Mouse (Mus musculus) CH12.LX (cell line): Measurements from ENCODE around the gene Fstl4.

Experiments used
- CHD1 ChIP-seq: IDR thresholded peaks from 2 replicates; pipeline ENCODE4 v1.6.1; 2012; ENCODE audit warnings: low read depth, low read length, improper control_type of control experiment, inconsistent platforms
- CTCF ChIP-seq, 2 experiments: IDR thresholded peaks in 1 of 2; conservative IDR thresholded peaks in 1 of 2; 2 replicates each; pipeline ENCODE4 v1.5.1; 2011 to 2012; ENCODE audit warnings: low read depth in 2 of 2, low read length in 2 of 2, improper control_type of control experiment in 1 of 2, inconsistent platforms in 1 of 2, mild to moderate bottlenecking in 1 of 2, moderate library complexity in 1 of 2
- ELF1 ChIP-seq: IDR thresholded peaks from 2 replicates; pipeline ENCODE4 v1.6.1; 2014; ENCODE audit warnings: low read depth, mild to moderate bottlenecking, inconsistent platforms, low read length, improper control_type of control experiment
- ETS1 ChIP-seq: conservative IDR thresholded peaks from 2 replicates; pipeline ENCODE4 v1.6.1; 2012; ENCODE audit warnings: low read depth, mild to moderate bottlenecking, inconsistent platforms, low read length, improper control_type of control experiment, moderate library complexity
- GABPA ChIP-seq: IDR thresholded peaks from 2 replicates; pipeline ENCODE4 v1.6.1; 2012; ENCODE audit warnings: low read depth, low read length, improper control_type of control experiment, inconsistent platforms; ENCODE audit not compliant: insufficient replicate concordance
- JUND ChIP-seq: conservative IDR thresholded peaks from 2 replicates; pipeline ENCODE4 v1.6.1; 2011; ENCODE audit warnings: low read depth, low read length, improper control_type of control experiment
- KAT2A ChIP-seq: IDR thresholded peaks from 2 replicates; pipeline ENCODE4 v1.6.1; 2012; ENCODE audit warnings: low read length, improper control_type of control experiment, inconsistent platforms; ENCODE audit not compliant: insufficient replicate concordance
- MEF2A ChIP-seq: IDR thresholded peaks from 2 replicates; pipeline ENCODE4 v1.6.1; 2014; ENCODE audit warnings: low read depth, mild to moderate bottlenecking, inconsistent platforms, low read length, improper control_type of control experiment, borderline replicate concordance
- NRF1 ChIP-seq: IDR thresholded peaks from 2 replicates; pipeline ENCODE4 v1.6.1; 2014; ENCODE audit warnings: low read depth, mild to moderate bottlenecking, inconsistent platforms, low read length, improper control_type of control experiment, moderate library complexity
- POLR2AphosphoS2 ChIP-seq: IDR thresholded peaks from 2 replicates; pipeline ENCODE4 v1.6.1; 2011; ENCODE audit warnings: low read depth, low read length, improper control_type of control experiment
- SIN3A ChIP-seq: IDR thresholded peaks from 2 replicates; pipeline ENCODE4 v1.6.1; 2012; ENCODE audit warnings: low read length, improper control_type of control experiment, inconsistent platforms
- SMC3 ChIP-seq: IDR thresholded peaks from 2 replicates; pipeline ENCODE4 v1.6.1; 2011; ENCODE audit warnings: low read depth, low read length, improper control_type of control experiment

DNA sequence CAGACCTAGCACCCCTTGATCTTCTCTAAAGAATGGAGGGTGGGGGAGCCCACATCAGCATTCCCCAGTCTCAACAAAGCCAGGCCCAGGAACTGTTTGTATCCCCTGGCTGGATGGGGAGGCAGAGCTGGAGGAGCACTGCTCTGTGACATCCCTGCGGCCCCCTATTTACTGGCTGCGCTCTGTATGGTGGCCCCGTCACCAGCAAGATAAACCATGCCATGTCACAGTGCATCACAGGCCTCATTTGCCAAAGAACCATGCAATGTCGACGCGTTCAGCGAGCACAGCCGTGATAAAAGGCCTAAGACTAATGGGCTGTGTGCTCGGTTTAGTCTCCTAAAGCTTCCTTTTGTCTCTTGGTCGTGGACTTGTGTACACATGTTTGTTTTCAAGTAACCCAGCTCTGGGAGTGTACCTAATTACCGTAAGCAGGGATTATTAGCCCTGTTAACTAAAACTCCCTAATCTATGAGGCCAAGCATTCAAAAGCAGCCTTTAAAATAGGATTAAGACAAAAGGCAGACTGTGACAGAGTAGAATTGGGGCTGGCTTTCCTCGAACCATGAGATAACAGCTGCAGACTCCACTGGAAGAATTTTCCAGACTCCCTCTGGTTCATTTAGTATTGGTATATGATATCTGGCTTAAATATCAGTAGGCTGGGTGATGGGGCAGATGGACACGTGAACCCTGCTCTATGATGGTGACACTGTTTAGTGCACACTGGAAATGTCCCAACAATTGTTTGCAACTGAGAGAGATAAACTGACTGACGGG, 303.5 kb downstream of the Fstl4 start:
- TF ChIP-seq JUND (no peak), SMC3 (no peak), SIN3A (no peak), CTCF (conservative IDR thresholded peaks at IDR 0.05 in 1 of 2, IDR thresholded peaks at IDR 0.05 in 1 of 2; ENCODE audit: low read depth in 2 of 2, low read length in 2 of 2) (no peak), MEF2A (no peak), ETS1 (no peak), ELF1 (no peak), POLR2AphosphoS2 (no peak), CHD1 (no peak), NRF1 (no peak), KAT2A (no peak), GABPA (no peak)
